Mouse (Mus musculus): ENCODE measurements around the gene Prkce. TPM values are rescaled to one million over a fixed set of nuclear protein-coding genes. Genes with fewer than 3 reads are reported as not detected.

Prkce gene
- polyA plus RNA-seq, 2 experiments, result 0.32 to 0.37 TPM

DNA sequence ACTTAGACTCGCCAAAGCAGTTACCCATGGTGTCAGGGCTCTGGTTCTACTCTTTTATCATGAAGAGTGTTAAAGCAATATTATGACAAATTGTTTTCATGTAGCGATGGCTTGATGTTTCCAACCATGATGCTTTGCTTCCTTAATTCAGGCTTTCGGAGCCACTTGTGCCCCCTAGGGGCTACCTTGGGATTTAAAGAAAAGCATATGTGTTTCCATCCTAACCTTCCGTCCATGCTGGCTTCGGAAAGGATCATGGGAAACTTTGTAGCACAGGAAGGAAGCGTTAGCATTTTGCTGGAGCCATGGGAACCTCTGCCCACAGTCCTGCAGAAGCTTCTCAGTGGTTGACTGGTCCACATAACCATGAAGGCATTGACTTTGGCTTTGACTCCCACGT, 351.0 kb downstream of the Prkce start:
- TF ChIP-seq EP300 (IDR thresholded peaks at IDR 0.05; ENCODE audit: low read depth) (no peak), CTCF (IDR thresholded peaks at IDR 0.05; ENCODE audit: low read depth) (no peak)
- ATAC-seq (ENCODE audit: insufficient read depth), result no peak
- DNase-seq (ENCODE audit: low read depth in 3 of 3, low spot score in 3 of 3), result no peak
- peaks cover 0 to 3% of the 10 kb centered on the region in 2 experiments; a peak in 1 of 4 replicates for H3K4me1 ChIP-seq (replicated peaks; ENCODE audit: control insufficient read depth in 2 of 2, insufficient read depth in 2 of 2, low read length in 1 of 2)
- H3K9me3 ChIP-seq (ENCODE audit: control insufficient read depth, low read length), result no peaks in the 10 kb centered on the region
- H3K9ac ChIP-seq (replicated peaks), result no peak overlapping the region
- no peak overlapping the region for H3K4me2 ChIP-seq (ENCODE audit: low read depth)
- 59% methylated on average over 7 of the region's 7 CpGs for WGBS (ENCODE audit: insufficient replicate concordance)
- no peak overlapping the region for H3K27ac ChIP-seq
- H3K4me3 ChIP-seq (ENCODE audit: insufficient read depth in 1 of 2, low read depth in 2 of 2, low read length in 2 of 2), result no peak overlapping the region
- H3K36me3 ChIP-seq (replicated peaks; ENCODE audit: control insufficient read depth, insufficient read depth, low read depth), result no peaks in the 10 kb centered on the region
- no peaks in the 10 kb centered on the region for H3K27me3 ChIP-seq (ENCODE audit: control insufficient read depth, insufficient read depth, low read length)

- DNase-seq (ENCODE audit: low read depth in 3 of 3, low spot score in 3 of 3) (no peak), ATAC-seq (ENCODE audit: insufficient read depth) (no peak)
- no peak overlapping the region for H3K4me2 ChIP-seq (ENCODE audit: low read depth)
- H3K27me3 ChIP-seq (ENCODE audit: control insufficient read depth, insufficient read depth, low read length), result no peaks in the 10 kb centered on the region
- WGBS (ENCODE audit: insufficient replicate concordance), result 76% methylated on average over 11 of the region's 11 CpGs
- peaks cover 0 to 7% of the 10 kb centered on the region in 2 experiments; a peak in 1 of 4 replicates for H3K4me1 ChIP-seq (replicated peaks; ENCODE audit: control insufficient read depth in 2 of 2, insufficient read depth in 2 of 2, low read length in 1 of 2)
- no peak overlapping the region for H3K27ac ChIP-seq
- no peak for TF ChIP-seq CTCF (IDR thresholded peaks at IDR 0.05; ENCODE audit: low read depth)
- TF ChIP-seq EP300 (IDR thresholded peaks at IDR 0.05; ENCODE audit: low read depth), result no peak
- no peak overlapping the region for H3K9ac ChIP-seq (replicated peaks)
- H3K9me3 ChIP-seq (ENCODE audit: control insufficient read depth, low read length), result no peaks in the 10 kb centered on the region
- no peak overlapping the region for H3K4me3 ChIP-seq (ENCODE audit: insufficient read depth in 1 of 2, low read depth in 2 of 2, low read length in 2 of 2)
- H3K36me3 ChIP-seq (replicated peaks; ENCODE audit: control insufficient read depth, insufficient read depth, low read depth), result no peaks in the 10 kb centered on the region
Observed at GRCm38 (mm10) chr17:86521252-86521651, 353.7 kb downstream of the Prkce start.

DNA sequence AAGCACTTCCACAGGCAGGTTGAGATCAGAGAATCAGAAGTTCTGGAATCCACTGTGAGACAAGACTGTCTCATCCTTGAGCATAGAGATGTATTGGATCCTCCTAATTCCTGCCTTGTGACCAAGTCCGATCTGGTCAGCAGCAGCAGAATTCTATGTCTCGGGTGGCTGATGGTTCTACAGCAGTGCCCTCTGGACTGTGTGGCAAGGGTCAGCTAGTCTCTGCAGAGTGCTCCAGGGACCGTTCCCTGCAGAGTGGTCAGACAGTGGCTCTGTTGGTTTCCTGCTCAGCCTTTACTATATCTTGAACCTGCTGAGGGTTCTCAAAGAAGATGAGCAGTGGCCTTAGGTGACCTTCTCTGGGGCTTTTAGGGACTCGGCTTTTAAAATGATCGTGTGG, 355.1 kb downstream of the Prkce start:
- no peak for DNase-seq (ENCODE audit: low read depth in 3 of 3, low spot score in 3 of 3)
- no peak for ATAC-seq (ENCODE audit: insufficient read depth)
- Histone ChIP-seq H3K27ac (no peak overlapping the region), H3K9ac (replicated peaks) (no peak overlapping the region), H3K4me1 (replicated peaks; ENCODE audit: control insufficient read depth in 2 of 2, insufficient read depth in 2 of 2, low read length in 1 of 2) (peaks cover 0 to 7% of the 10 kb centered on the region in 2 experiments; a peak in 1 of 4 replicates), H3K27me3 (ENCODE audit: control insufficient read depth, insufficient read depth, low read length) (no peaks in the 10 kb centered on the region), H3K36me3 (replicated peaks; ENCODE audit: control insufficient read depth, insufficient read depth, low read depth) (no peaks in the 10 kb centered on the region), H3K9me3 (ENCODE audit: control insufficient read depth, low read length) (no peaks in the 10 kb centered on the region), H3K4me3 (ENCODE audit: insufficient read depth in 1 of 2, low read depth in 2 of 2, low read length in 2 of 2) (no peak overlapping the region), H3K4me2 (ENCODE audit: low read depth) (no peak overlapping the region)
- no peak for TF ChIP-seq EP300 (IDR thresholded peaks at IDR 0.05; ENCODE audit: low read depth)
- no peak for TF ChIP-seq CTCF (IDR thresholded peaks at IDR 0.05; ENCODE audit: low read depth)
- WGBS (ENCODE audit: insufficient replicate concordance), result 65% methylated on average over 5 of the region's 5 CpGs

GRCm38 (mm10) chr17:86523374-86523773, 355.8 kb downstream of the Prkce start:
- ATAC-seq (ENCODE audit: insufficient read depth) (no peak), DNase-seq (ENCODE audit: low read depth in 3 of 3, low spot score in 3 of 3) (no peak)
- H3K27ac ChIP-seq, result no peak overlapping the region
- H3K4me3 ChIP-seq (ENCODE audit: insufficient read depth in 1 of 2, low read depth in 2 of 2, low read length in 2 of 2), result no peak overlapping the region
- H3K4me2 ChIP-seq (ENCODE audit: low read depth), result no peak overlapping the region
- no peaks in the 10 kb centered on the region for H3K36me3 ChIP-seq (replicated peaks; ENCODE audit: control insufficient read depth, insufficient read depth, low read depth)
- H3K27me3 ChIP-seq (ENCODE audit: control insufficient read depth, insufficient read depth, low read length), result no peaks in the 10 kb centered on the region
- no peak overlapping the region for H3K9ac ChIP-seq (replicated peaks)
- H3K9me3 ChIP-seq (ENCODE audit: control insufficient read depth, low read length), result no peaks in the 10 kb centered on the region
- 42% methylated on average over 3 of the region's 3 CpGs for WGBS (ENCODE audit: insufficient replicate concordance)
- TF ChIP-seq CTCF (IDR thresholded peaks at IDR 0.05; ENCODE audit: low read depth) (no peak), EP300 (IDR thresholded peaks at IDR 0.05; ENCODE audit: low read depth) (no peak)
- H3K4me1 ChIP-seq (replicated peaks; ENCODE audit: control insufficient read depth in 2 of 2, insufficient read depth in 2 of 2, low read length in 1 of 2), result peaks cover 0 to 7% of the 10 kb centered on the region in 2 experiments; a peak in 1 of 4 replicates

DNA sequence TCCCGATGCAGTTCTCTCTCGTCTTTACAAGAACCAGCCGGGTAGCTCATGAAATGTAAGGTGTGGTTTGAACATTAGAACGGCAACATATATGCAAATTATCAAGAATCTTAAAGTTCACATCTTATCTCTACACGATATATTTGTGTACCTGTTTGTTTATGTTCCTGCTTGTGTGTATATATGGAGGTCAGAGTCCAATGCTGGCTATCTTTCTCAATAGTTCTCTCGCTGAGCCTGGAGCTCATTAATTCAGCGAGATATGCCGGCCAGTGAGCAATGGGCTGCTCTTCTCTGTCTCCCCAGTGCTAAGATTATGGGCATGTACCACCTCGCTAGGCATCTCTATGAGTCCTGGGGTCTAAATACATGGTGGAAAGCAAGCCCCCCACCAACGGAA, 356.3 kb downstream of the Prkce start:
- no peak overlapping the region for H3K4me3 ChIP-seq (ENCODE audit: insufficient read depth in 1 of 2, low read depth in 2 of 2, low read length in 2 of 2)
- H3K9me3 ChIP-seq (ENCODE audit: control insufficient read depth, low read length), result no peaks in the 10 kb centered on the region
- no peak for ATAC-seq (ENCODE audit: insufficient read depth)
- H3K9ac ChIP-seq (replicated peaks), result no peak overlapping the region
- H3K27me3 ChIP-seq (ENCODE audit: control insufficient read depth, insufficient read depth, low read length), result no peaks in the 10 kb centered on the region
- TF ChIP-seq CTCF (IDR thresholded peaks at IDR 0.05; ENCODE audit: low read depth) (no peak), EP300 (IDR thresholded peaks at IDR 0.05; ENCODE audit: low read depth) (no peak)
- DNase-seq (ENCODE audit: low read depth in 3 of 3, low spot score in 3 of 3), result no peak
- peaks cover 0 to 7% of the 10 kb centered on the region in 2 experiments; a peak in 1 of 4 replicates for H3K4me1 ChIP-seq (replicated peaks; ENCODE audit: control insufficient read depth in 2 of 2, insufficient read depth in 2 of 2, low read length in 1 of 2)
- no peaks in the 10 kb centered on the region for H3K36me3 ChIP-seq (replicated peaks; ENCODE audit: control insufficient read depth, insufficient read depth, low read depth)
- WGBS (ENCODE audit: insufficient replicate concordance), result 64% methylated on average over 10 of the region's 10 CpGs
- no peak overlapping the region for H3K4me2 ChIP-seq (ENCODE audit: low read depth)
- no peak overlapping the region for H3K27ac ChIP-seq
